In genomic region chr15:91629137-91629536, GRCm38 (mm10) we compare ENCODE assay signal across 31 mouse cellular contexts. TPM values are rescaled to one million over a fixed set of nuclear protein-coding genes. Genes with fewer than 3 reads are reported as not detected.
DNase-seq lines count a peak whose midpoint lies in the region; ATAC-seq and TF ChIP-seq lines count a peak whose summit lies in the region.
"Had no signal": no experiment of that assay in that cellular context is flagged by ENCODE, and none has a peak within 500 bp of the region (broad histone marks: within the 10 kb centered on the region; RNA-seq: fewer than 3 reads in every experiment).

No protein-coding gene starts in this region.

- H3K9me3 ChIP-seq in stomach, embryonic 14.5 days (ENCODE audit: control insufficient read depth, low read depth, low read length) = no peaks in the 10 kb centered on the region
- H3K9me3 ChIP-seq in stomach, postnatal 0 days (ENCODE audit: control insufficient read depth, low read length) = no peaks in the 10 kb centered on the region
- no peaks in the 10 kb centered on the region for H3K9me3 ChIP-seq in midbrain, postnatal 0 days (ENCODE audit: low read length)
- H3K9me3 ChIP-seq: forebrain, embryonic 12.5 days; heart, embryonic 13.5 days; limb, embryonic 13.5 days; lung, embryonic 15.5 days; midbrain, embryonic 13.5 days; neural tube, embryonic 15.5 days had no signal

- TF ChIP-seq EP300 in stomach, postnatal 0 days (optimal IDR thresholded peaks at IDR 0.05) = no peak

- H3K27ac ChIP-seq in stomach, embryonic 14.5 days (ENCODE audit: low read length) = no peak overlapping the region
- H3K27ac ChIP-seq in stomach, postnatal 0 days (replicated peaks) = no peak overlapping the region
- H3K27ac ChIP-seq in midbrain, postnatal 0 days (ENCODE audit: low read depth, low read length) = no peak overlapping the region
- H3K27ac ChIP-seq: forebrain, embryonic 12.5 days; heart, embryonic 13.5 days; hindbrain, embryonic 14.5 days; left cerebral cortex, adult 2 months; limb, embryonic 13.5 days; lung, embryonic 15.5 days; macrophage; midbrain, embryonic 13.5 days; neural tube, embryonic 15.5 days had no signal

- 81% methylated on average over 3 of the region's 3 CpGs for WGBS in stomach, embryonic 14.5 days
- 61% methylated on average over 3 of the region's 3 CpGs for WGBS in stomach, postnatal 0 days
- WGBS in midbrain, postnatal 0 days = 83% methylated on average over 3 of the region's 3 CpGs

- H3K36me3 ChIP-seq in stomach, embryonic 14.5 days (ENCODE audit: control insufficient read depth, insufficient read depth, low read length) = no peaks in the 10 kb centered on the region
- H3K36me3 ChIP-seq in stomach, postnatal 0 days (ENCODE audit: control insufficient read depth, insufficient read depth, low read length) = no peaks in the 10 kb centered on the region
- H3K36me3 ChIP-seq in midbrain, postnatal 0 days (ENCODE audit: insufficient read depth, low read length) = no peaks in the 10 kb centered on the region
- H3K36me3 ChIP-seq: forebrain, embryonic 12.5 days; heart, embryonic 13.5 days; limb, embryonic 13.5 days; lung, embryonic 15.5 days; midbrain, embryonic 13.5 days; neural tube, embryonic 15.5 days had no signal

- H3K4me1 ChIP-seq in stomach, embryonic 14.5 days (ENCODE audit: control insufficient read depth, insufficient read depth, low read length) = no peaks in the 10 kb centered on the region
- H3K4me1 ChIP-seq in stomach, postnatal 0 days (replicated peaks; ENCODE audit: control insufficient read depth, insufficient read depth) = no peaks in the 10 kb centered on the region
- H3K4me1 ChIP-seq in midbrain, postnatal 0 days (ENCODE audit: insufficient read depth, low read length) = no peaks in the 10 kb centered on the region
- H3K4me1 ChIP-seq: forebrain, embryonic 12.5 days; heart, embryonic 13.5 days; limb, embryonic 13.5 days; lung, embryonic 15.5 days; midbrain, embryonic 13.5 days; neural tube, embryonic 15.5 days had no signal

- no peaks in the 10 kb centered on the region for H3K27me3 ChIP-seq in stomach, embryonic 14.5 days (ENCODE audit: control insufficient read depth, insufficient read depth, low read length)
- H3K27me3 ChIP-seq in stomach, postnatal 0 days (ENCODE audit: control insufficient read depth, insufficient read depth, low read length) = no peaks in the 10 kb centered on the region
- H3K27me3 ChIP-seq in midbrain, postnatal 0 days (ENCODE audit: insufficient read depth, low read length) = no peaks in the 10 kb centered on the region
- H3K27me3 ChIP-seq: CH12.LX; forebrain, embryonic 12.5 days; heart, embryonic 13.5 days; limb, embryonic 13.5 days; lung, embryonic 15.5 days; midbrain, embryonic 13.5 days; neural tube, embryonic 15.5 days had no signal

- H3K4me2 ChIP-seq in stomach, embryonic 14.5 days (replicated peaks; ENCODE audit: low read depth, low read length) = no peak overlapping the region
- H3K4me2 ChIP-seq in stomach, postnatal 0 days (replicated peaks; ENCODE audit: low read depth) = no peak overlapping the region
- no peak overlapping the region for H3K4me2 ChIP-seq in midbrain, postnatal 0 days (ENCODE audit: low read depth, low read length, poor library complexity, severe bottlenecking)
- H3K4me2 ChIP-seq: forebrain, embryonic 12.5 days; heart, embryonic 13.5 days; hindbrain, embryonic 14.5 days; limb, embryonic 13.5 days; liver, embryonic 11.5 days; lung, embryonic 15.5 days; midbrain, embryonic 13.5 days; neural tube, embryonic 15.5 days had no signal

- H3K9ac ChIP-seq in stomach, embryonic 14.5 days (replicated peaks; ENCODE audit: low read depth, low read length) = no peak overlapping the region
- H3K9ac ChIP-seq in stomach, postnatal 0 days (ENCODE audit: low read length) = no peak overlapping the region
- no peak overlapping the region for H3K9ac ChIP-seq in midbrain, postnatal 0 days (replicated peaks; ENCODE audit: low read length, poor library complexity, severe bottlenecking)
- H3K9ac ChIP-seq: forebrain, embryonic 12.5 days; forebrain, postnatal 0 days; heart, embryonic 13.5 days; hindbrain, embryonic 14.5 days; limb, embryonic 13.5 days; lung, embryonic 15.5 days; midbrain, embryonic 13.5 days; neural tube, embryonic 15.5 days had no signal

- H3K4me3 ChIP-seq in stomach, embryonic 14.5 days (ENCODE audit: low read depth, low read length) = no peak overlapping the region
- no peak overlapping the region for H3K4me3 ChIP-seq in stomach, postnatal 0 days (ENCODE audit: low read depth, low read length)
- H3K4me3 ChIP-seq in midbrain, postnatal 0 days (ENCODE audit: low read depth, low read length) = no peak overlapping the region
- H3K4me3 ChIP-seq: forebrain, embryonic 12.5 days; heart, embryonic 13.5 days; left cerebral cortex, adult 2 months; limb, embryonic 13.5 days; lung, embryonic 15.5 days; midbrain, embryonic 13.5 days; neural tube, embryonic 15.5 days had no signal

- peak; percentile 18 for DNase-seq in cerebellum, adult 9-11 months
- no peak for DNase-seq in cerebellum, adult 9-10 months
- no peak for DNase-seq in stomach, postnatal 0 days (ENCODE audit: low spot score)
- DNase-seq in NIH3T3 (ENCODE audit: low read depth) = peak; percentile 33
- DNase-seq in midbrain, postnatal 0 days (ENCODE audit: low spot score) = no peak
- no peak for DNase-seq in kidney, adult 8-10 months
- DNase-seq: adrenal gland, postnatal 14 days; B cell, adult 2 months; embryo, embryonic 11 days; forebrain, postnatal 0 days; gastrocnemius, postnatal 10 days; heart, postnatal 10 days; kidney, postnatal 14 days; layer of hippocampus, adult 9-11 months; right cerebral cortex, postnatal 25 days had no signal

- 0 out of 2 replicates have a peak, but pooled peaks have one; percentile 6 for ATAC-seq in stomach, embryonic 14.5 days (ENCODE audit: insufficient number of reproducible peaks, insufficient read depth, low FRiP score, low read depth)
- no peak for ATAC-seq in stomach, postnatal 0 days (ENCODE audit: low FRiP score, low TSS enrichment)
- no peak for ATAC-seq in midbrain, postnatal 0 days (ENCODE audit: low FRiP score)
- ATAC-seq: forebrain, postnatal 0 days; intestine, postnatal 0 days; midbrain, embryonic 13.5 days had no signal

- TF ChIP-seq CTCF in stomach, postnatal 0 days (IDR thresholded peaks at IDR 0.05; ENCODE audit: low read depth) = no peak
- no peak for TF ChIP-seq CTCF in midbrain, postnatal 0 days (IDR thresholded peaks at IDR 0.05)

RNA-seq across cellular contexts. Expression of gene Lrrk2, which starts 43.8 kb away (rescaled TPM):
- 6.3 and 6.5 TPM in 2 replicates for polyA plus RNA-seq in stomach, embryonic 14.5 days (2014; fragmentation: Nextera tagmentation; extraction: Ambion mirVana)
- 3.9 and 4.2 TPM in 2 replicates for polyA plus RNA-seq in stomach, postnatal 0 days (2015; fragmentation: Nextera tagmentation; extraction: Ambion mirVana)
- 2.9 and 4.2 TPM in 2 replicates for total RNA-seq in midbrain, postnatal 0 days (2014; rRNA removed)
- 1.1 and 1.9 TPM in 2 replicates for polyA plus RNA-seq in midbrain, postnatal 0 days (2015; fragmentation: Nextera tagmentation; extraction: Ambion mirVana)
- total RNA-seq: CH12.LX had no signal

RNA-seq across cellular contexts. Expression of gene Slc2a13, which starts 56.1 kb away (rescaled TPM):
- 1.8 and 2.2 TPM in 2 replicates for polyA plus RNA-seq in stomach, embryonic 14.5 days (2014; fragmentation: Nextera tagmentation; extraction: Ambion mirVana)
- polyA plus RNA-seq in stomach, postnatal 0 days (2015; fragmentation: Nextera tagmentation; extraction: Ambion mirVana) = 0.42 and 0.47 TPM in 2 replicates
- total RNA-seq in midbrain, postnatal 0 days (2014; rRNA removed) = 29.2 and 32.0 TPM in 2 replicates
- 2.7 and 3.3 TPM in 2 replicates for polyA plus RNA-seq in midbrain, postnatal 0 days (2015; fragmentation: Nextera tagmentation; extraction: Ambion mirVana)
- total RNA-seq: CH12.LX; hematopoietic stem cell, adult 5-6 weeks; megakaryocyte-erythroid progenitor cell, adult 5-6 weeks; monocyte, adult 5-6 weeks had no signal
- polyA plus RNA-seq: macrophage had no signal

Comparison
In these comparisons a context has a peak if more than half of its experiments do, and no peak if none do; other contexts are left out.
1. DNase-seq: peak in cerebellum, adult 9-11 months (single experiment) and NIH3T3 (single experiment); none in cerebellum, adult 9-10 months (single experiment), stomach, postnatal 0 days (single experiment), midbrain, postnatal 0 days (single experiment) and kidney, adult 8-10 months (0 of 2).